Mouse (Mus musculus) gastrocnemius, adult 18-20 months (tissue): Measurements from ENCODE around the gene Spcs2. TPM values are rescaled to one million over a fixed set of nuclear protein-coding genes. Genes with fewer than 3 reads are reported as not detected.

Experiments used
- DNase-seq: peaks from one replicate; pipeline ENCODE4 v3.0.0; 2021; ENCODE audit warnings: low spot score
- total RNA-seq, 2 experiments: library from RNA; stranded (reverse); gene quantifications; 2 replicates each; pipeline ENCODE4 v1.2.3; 2021

Gene Spcs2
- total RNA-seq, 2 experiments from 2014 or later = 78.8 to 79.8 TPM

- no peak for DNase-seq
Measured at GRCm38 (mm10) chr7:99864241-99865028, 1.2 kb upstream of the Spcs2 start.

GRCm38 (mm10) chr7:99858813-99859585 is 4.3 kb downstream of the Spcs2 start, which contains the start of gene Xrra1:
Xrra1 (plus strand) TSS chr7:99859116.
- DNase-seq = peak; percentile 98

- DNase-seq = no peak
Measured at GRCm38 (mm10) chr7:99858175-99858812, 5.0 kb downstream of the Spcs2 start.

GRCm38 (mm10) chr7:99856266-99856861 is 6.9 kb downstream of the Spcs2 start:
- no peak for DNase-seq

GRCm38 (mm10) chr7:99854311-99854710 is 9.0 kb downstream of the Spcs2 start:
- no peak for DNase-seq

GRCm38 (mm10) chr7:99853350-99853749 is 9.9 kb downstream of the Spcs2 start:
- no peak for DNase-seq

- peak; percentile 9 for DNase-seq
Measured at GRCm38 (mm10) chr7:99851618-99852017, 11.6 kb downstream of the Spcs2 start.

- DNase-seq = no peak
Measured at GRCm38 (mm10) chr7:99851121-99851520, 12.1 kb downstream of the Spcs2 start.

- DNase-seq = no peak
Measured at GRCm38 (mm10) chr7:99850534-99850933, 12.7 kb downstream of the Spcs2 start.

- peak; percentile 21 for DNase-seq
Measured at GRCm38 (mm10) chr7:99845533-99846236, 17.6 kb downstream of the Spcs2 start.

GRCm38 (mm10) chr7:99838241-99838640 is 25.0 kb downstream of the Spcs2 start:
- no peak for DNase-seq

- no peak for DNase-seq
Measured at GRCm38 (mm10) chr7:99837358-99838071, 25.7 kb downstream of the Spcs2 start.

GRCm38 (mm10) chr7:99836781-99837180 is 26.5 kb downstream of the Spcs2 start:
- no peak for DNase-seq

GRCm38 (mm10) chr7:99834314-99834853 is 28.9 kb downstream of the Spcs2 start:
- no peak for DNase-seq

GRCm38 (mm10) chr7:99833846-99834222 is 29.4 kb downstream of the Spcs2 start:
- no peak for DNase-seq

- no peak for DNase-seq
Measured at GRCm38 (mm10) chr7:99833115-99833845, 30.0 kb downstream of the Spcs2 start.

- peak; percentile 96 for DNase-seq
Measured at GRCm38 (mm10) chr7:99828083-99828570, 35.1 kb downstream of the Spcs2 start, which contains the start of gene Neu3. Neu3 (minus strand) TSS chr7:99828417.

- DNase-seq = no peak
Measured at GRCm38 (mm10) chr7:99826096-99826495, 37.2 kb downstream of the Spcs2 start.

- no peak for DNase-seq
Measured at GRCm38 (mm10) chr7:99825511-99825910, 37.8 kb downstream of the Spcs2 start.
